Mouse (Mus musculus) midbrain, embryonic 14.5 days (tissue): ENCODE data around the gene Ctdspl. TPM values are rescaled to one million over a fixed set of nuclear protein-coding genes. Genes with fewer than 3 reads are reported as not detected.

Experiments used
- ATAC-seq: fragments of 200-750 bp; cut with Nextera tagmentation; 2 replicates; pipeline ENCODE4 v1.8.0; 2017; ENCODE audit warnings: moderate number of reproducible peaks, moderate library complexity; ENCODE audit not compliant: low FRiP score, low TSS enrichment
- DNase-seq: peaks from one replicate; pipeline ENCODE4 v3.0.0-alpha.2; 2015
- H3K27ac ChIP-seq: fragments of 300-500 bp; sonication (generic); replicated peaks from 2 replicates; pipeline ENCODE4 v1.5.1; 2014; ENCODE audit warnings: mild to moderate bottlenecking, low read depth, low read length, moderate library complexity
- H3K27me3 ChIP-seq: fragments of 300-500 bp; sonication (generic); 2 replicates; pipeline ENCODE4 v1.6.1; 2014; ENCODE audit warnings: low read length, control low read depth, mixed read lengths; ENCODE audit not compliant: control insufficient read depth, insufficient read depth
- H3K36me3 ChIP-seq: fragments of 300-500 bp; sonication (generic); 2 replicates; pipeline ENCODE4 v1.6.1; 2014; ENCODE audit warnings: low read length, control low read depth; ENCODE audit not compliant: control insufficient read depth, insufficient read depth
- H3K4me1 ChIP-seq: fragments of 300-500 bp; sonication (generic); 2 replicates; pipeline ENCODE4 v1.6.1; 2014; ENCODE audit warnings: mild to moderate bottlenecking, antibody characterized with exemption, low read length, control low read depth; ENCODE audit not compliant: control insufficient read depth, insufficient read depth
- H3K4me2 ChIP-seq: fragments of 300-500 bp; sonication (generic); 2 replicates; pipeline ENCODE4 v1.6.1; 2014; ENCODE audit warnings: mild to moderate bottlenecking, low read length, moderate library complexity
- H3K4me3 ChIP-seq: fragments of 300-500 bp; sonication (generic); replicated peaks from 2 replicates; pipeline ENCODE4 v1.5.1; 2014; ENCODE audit warnings: low read depth, low read length
- H3K9ac ChIP-seq: fragments of 300-500 bp; sonication (generic); replicated peaks from 2 replicates; pipeline ENCODE4 v1.6.1; 2014; ENCODE audit warnings: mild to moderate bottlenecking, low read length, moderate library complexity
- H3K9me3 ChIP-seq: fragments of 300-500 bp; sonication (generic); 2 replicates; pipeline ENCODE4 v1.6.1; 2016; ENCODE audit warnings: low read length, control low read depth, mixed read lengths; ENCODE audit not compliant: control insufficient read depth
- WGBS: fragments of 180-500 bp; shearing (Covaris S2); extraction: QIAGEN DNeasy Blood & Tissue Kit; methylation state at CpG from one replicate; pipeline ENCODE4 v1.1.7; 2014; 5-methylcytosine and 5-hydroxymethylcytosine counted together
- polyA plus RNA-seq: library from polyadenylated mRNA; unstranded; fragments of >200 nt; fragmentation: Nextera tagmentation; extraction: Ambion mirVana; gene quantifications from 2 replicates; pipeline ENCODE4 v1.2.1, GENCODE M21; 2014

The Ctdspl gene
- polyA plus RNA-seq, 1 experiment from 2014 or later: 8.2 TPM

- no peak overlapping the region for H3K9ac ChIP-seq
- H3K4me1 ChIP-seq: no peaks in the 10 kb centered on the region
- no peaks in the 10 kb centered on the region for H3K36me3 ChIP-seq
- 90% methylated on average over 13 of the region's 13 CpGs for WGBS
- DNase-seq: no peak
- no peak for ATAC-seq
- H3K4me2 ChIP-seq: no peak overlapping the region
- no peak overlapping the region for H3K4me3 ChIP-seq
- no peak overlapping the region for H3K27ac ChIP-seq
- H3K9me3 ChIP-seq: no peaks in the 10 kb centered on the region
- no peaks in the 10 kb centered on the region for H3K27me3 ChIP-seq
These were observed 8.8 kb downstream of the Ctdspl start for GRCm38 (mm10) chr9:118935098-118935497.

GRCm38 (mm10) chr9:118936071-118936470 is 9.8 kb downstream of the Ctdspl start:
- no peak for ATAC-seq
- Histone ChIP-seq H3K4me3 (no peak overlapping the region), H3K27ac (no peak overlapping the region), H3K4me1 (no peaks in the 10 kb centered on the region), H3K36me3 (no peaks in the 10 kb centered on the region), H3K9ac (no peak overlapping the region), H3K4me2 (no peak overlapping the region), H3K27me3 (no peaks in the 10 kb centered on the region), H3K9me3 (no peaks in the 10 kb centered on the region)
- no peak for DNase-seq
- 52% methylated on average over 12 of the region's 12 CpGs for WGBS

- DNase-seq (no peak), ATAC-seq (no peak)
- Histone ChIP-seq H3K9me3 (no peaks in the 10 kb centered on the region), H3K36me3 (no peaks in the 10 kb centered on the region), H3K4me3 (no peak overlapping the region), H3K4me2 (no peak overlapping the region), H3K4me1 (no peaks in the 10 kb centered on the region), H3K27ac (no peak overlapping the region), H3K9ac (no peak overlapping the region), H3K27me3 (no peaks in the 10 kb centered on the region)
- WGBS: 48% methylated on average over 3 of the region's 3 CpGs
These were observed 11.3 kb downstream of the Ctdspl start for GRCm38 (mm10) chr9:118937515-118937914.

GRCm38 (mm10) chr9:118939410-118939809 is 13.2 kb downstream of the Ctdspl start:
- ATAC-seq (no peak), DNase-seq (no peak)

GRCm38 (mm10) chr9:118939831-118940230 is 13.6 kb downstream of the Ctdspl start:
- WGBS: 86% methylated on average over 12 of the region's 12 CpGs
- Histone ChIP-seq H3K9me3 (no peaks in the 10 kb centered on the region), H3K4me2 (no peak overlapping the region), H3K4me3 (no peak overlapping the region), H3K4me1 (no peaks in the 10 kb centered on the region), H3K36me3 (no peaks in the 10 kb centered on the region), H3K9ac (no peak overlapping the region), H3K27ac (no peak overlapping the region), H3K27me3 (no peaks in the 10 kb centered on the region)
- no peak for ATAC-seq
- DNase-seq: no peak

More at GRCm38 (mm10) chr9:118939410-118939809, 13.2 kb downstream of the Ctdspl start:
- no peak overlapping the region for H3K27ac ChIP-seq
- no peaks in the 10 kb centered on the region for H3K27me3 ChIP-seq
- 48% methylated on average over 13 of the region's 13 CpGs for whole genome bisulfite sequencing
- no peaks in the 10 kb centered on the region for H3K4me1 ChIP-seq
- H3K36me3 ChIP-seq: no peaks in the 10 kb centered on the region
- no peaks in the 10 kb centered on the region for H3K9me3 ChIP-seq
- no peak overlapping the region for H3K4me3 ChIP-seq
- no peak overlapping the region for H3K9ac ChIP-seq
- H3K4me2 ChIP-seq: no peak overlapping the region

- DNase-seq (no peak), ATAC-seq (no peak)
- H3K9ac ChIP-seq: no peak overlapping the region
- H3K27me3 ChIP-seq: no peaks in the 10 kb centered on the region
- no peaks in the 10 kb centered on the region for H3K36me3 ChIP-seq
- no peak overlapping the region for H3K27ac ChIP-seq
- H3K4me1 ChIP-seq: no peaks in the 10 kb centered on the region
- WGBS: 90% methylated on average over 12 of the region's 12 CpGs
- H3K4me3 ChIP-seq: no peak overlapping the region
- H3K4me2 ChIP-seq: no peak overlapping the region
- H3K9me3 ChIP-seq: no peaks in the 10 kb centered on the region
These were observed 14.4 kb downstream of the Ctdspl start for GRCm38 (mm10) chr9:118940591-118941207.

GRCm38 (mm10) chr9:118942030-118942429 is 15.8 kb downstream of the Ctdspl start:
- no peak overlapping the region for H3K27ac ChIP-seq
- H3K9ac ChIP-seq: no peak overlapping the region
- DNase-seq (no peak), ATAC-seq (no peak)
- H3K4me2 ChIP-seq: no peak overlapping the region
- no peaks in the 10 kb centered on the region for H3K4me1 ChIP-seq
- no peak overlapping the region for H3K4me3 ChIP-seq
- H3K27me3 ChIP-seq: no peaks in the 10 kb centered on the region
- 89% methylated on average over 4 of the region's 4 CpGs for WGBS
- H3K36me3 ChIP-seq: no peaks in the 10 kb centered on the region
- H3K9me3 ChIP-seq: no peaks in the 10 kb centered on the region

- Histone ChIP-seq H3K36me3 (no peaks in the 10 kb centered on the region), H3K9me3 (no peaks in the 10 kb centered on the region), H3K4me2 (no peak overlapping the region), H3K27ac (no peak overlapping the region), H3K9ac (no peak overlapping the region), H3K4me1 (no peaks in the 10 kb centered on the region), H3K4me3 (no peak overlapping the region), H3K27me3 (no peaks in the 10 kb centered on the region)
- ATAC-seq: no peak
- DNase-seq: no peak
- WGBS: 67% methylated on average over 5 of the region's 5 CpGs
These were observed 17.7 kb downstream of the Ctdspl start for GRCm38 (mm10) chr9:118943941-118944340.

GRCm38 (mm10) chr9:118944388-118944787 is 18.1 kb downstream of the Ctdspl start:
- no peak for ATAC-seq
- Histone ChIP-seq H3K9me3 (no peaks in the 10 kb centered on the region), H3K4me1 (no peaks in the 10 kb centered on the region), H3K36me3 (no peaks in the 10 kb centered on the region), H3K4me2 (no peak overlapping the region), H3K27me3 (no peaks in the 10 kb centered on the region), H3K9ac (no peak overlapping the region), H3K27ac (no peak overlapping the region), H3K4me3 (no peak overlapping the region)
- 74% methylated on average over 12 of the region's 12 CpGs for WGBS
- DNase-seq: no peak
